Mouse (Mus musculus): ENCODE measurements around the gene Camkmt.

- no peak for TF ChIP-seq CTCF (conservative IDR thresholded peaks at IDR 0.05; ENCODE audit: insufficient read depth, insufficient read length, low read depth, low read length)
- no peak for TF ChIP-seq POLR2A (IDR thresholded peaks at IDR 0.05; ENCODE audit: low read depth, low read length)
Observed at GRCm38 (mm10) chr17:85458589-85458988, 368.2 kb downstream of the Camkmt start.
